Mouse (Mus musculus): ENCODE measurements at regions not wholly inside any gene's neighbourhood (a gene's known extent, or its start where the extent isn't known, plus 50 kb on each side); places are given as distances from the start of the nearest gene placed in this dataset.

DNA sequence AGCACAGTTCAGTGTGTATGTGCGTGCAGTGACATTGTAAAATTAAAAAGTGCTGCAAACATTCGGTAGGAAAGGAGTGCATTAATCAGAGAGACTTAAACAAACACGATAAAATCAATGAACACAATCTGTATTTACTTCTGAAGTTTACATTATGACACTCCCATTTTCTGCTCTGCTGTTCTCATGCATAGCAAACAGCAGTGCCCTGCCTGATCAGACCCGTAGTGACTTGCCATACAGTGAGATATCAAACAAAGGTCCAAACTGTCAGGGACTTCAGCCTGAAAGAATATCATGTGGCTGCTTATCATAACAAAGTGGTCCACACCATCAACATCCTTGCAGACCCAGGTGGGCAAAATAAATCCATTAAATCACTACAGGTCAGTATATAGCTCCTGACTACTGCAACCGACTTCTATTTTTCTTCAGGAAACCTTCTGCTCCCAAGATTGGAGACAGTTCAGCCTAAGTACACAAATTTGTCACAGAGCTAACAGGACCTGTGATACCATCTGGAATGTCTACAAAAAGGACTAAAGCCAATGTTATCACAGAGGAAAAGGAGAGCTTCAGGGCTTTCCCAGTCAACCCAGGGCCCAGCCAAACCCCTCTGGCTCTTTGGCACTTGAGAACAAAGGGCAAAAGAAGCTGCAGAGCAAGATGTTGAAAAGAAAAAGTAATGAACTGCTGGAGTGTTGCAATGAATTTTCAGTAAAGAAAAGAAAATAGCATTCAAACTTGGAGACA is 495.8 kb downstream of the Trib2 start:
- TF ChIP-seq CTCF (IDR thresholded peaks at IDR 0.05; ENCODE audit: low read depth, low read length) (no peak), POLR2A (IDR thresholded peaks at IDR 0.05; ENCODE audit: borderline replicate concordance, low read depth, low read length) (no peak)
